Mouse (Mus musculus) layer of hippocampus, postnatal 10 days (tissue): ENCODE data around the gene Gm49392. TPM values are rescaled to one million over a fixed set of nuclear protein-coding genes. Genes with fewer than 3 reads are reported as not detected.

Experiments used
- total RNA-seq, 2 experiments: library from RNA; stranded (reverse); gene quantifications; 2 replicates each; pipeline ENCODE4 v1.2.3; 2021

The Gm49392 gene
- total RNA-seq, 2 experiments from 2014 or later = not detected

Other genes with a start within 250 kb of the Gm49392 start
- not detected for gene BC051665, start 110.5 kb downstream of the Gm49392 start, total RNA-seq
- not detected for gene Ctsll3, start 94.0 kb downstream of the Gm49392 start, total RNA-seq
- not detected for gene 4930486L24Rik, start 32.4 kb downstream of the Gm49392 start, total RNA-seq
- 1 to 10 TPM; 2.0 to 2.6 TPM for gene Ctla2b, start 553 bp upstream of the Gm49392 start, total RNA-seq
- gene Tpbpb, start 8.0 kb upstream of the Gm49392 start, total RNA-seq = not detected
- gene Gm49393, start 38.7 kb upstream of the Gm49392 start, total RNA-seq = not detected
- 1 to 10 TPM in 1 of 2 experiments, not detected in 1; 2.1 TPM for gene Gm49391, start 39.7 kb upstream of the Gm49392 start, total RNA-seq
- gene Ctla2a, start 39.7 kb upstream of the Gm49392 start, total RNA-seq = 10 to 100 TPM; 23.5 to 29.2 TPM
- gene Tpbpa, start 45.1 kb upstream of the Gm49392 start, total RNA-seq = not detected
- gene Ctsj, start 109.1 kb upstream of the Gm49392 start, total RNA-seq = not detected
- gene Ctsq, start 143.7 kb upstream of the Gm49392 start, total RNA-seq = not detected